Mouse (Mus musculus): ENCODE data around the gene Olfr346.

Gene Olfr346

DNA sequence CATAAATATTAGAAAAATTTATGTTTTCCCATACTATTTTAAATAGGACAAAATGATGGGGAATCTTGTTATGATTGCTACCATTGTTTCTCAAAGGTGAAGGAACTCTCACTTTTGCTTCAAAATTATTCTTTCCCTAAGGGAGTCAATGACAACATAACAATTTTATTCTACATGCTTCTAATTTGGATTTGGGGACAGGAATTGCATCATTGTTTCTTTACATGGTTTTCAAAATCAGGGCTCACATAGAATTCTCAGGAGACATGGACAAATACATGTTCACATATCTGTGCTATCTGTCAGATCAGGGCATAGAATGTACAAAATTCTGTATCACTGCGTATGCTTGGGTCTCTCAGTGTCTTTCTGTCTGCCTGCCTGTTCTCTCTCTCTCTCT is at the start of gene Olfr346:
TSS of gene Olfr346 (plus strand) at position 301 of the 400 bp plus-strand sequence.
- DNase-seq, result no peak

DNA sequence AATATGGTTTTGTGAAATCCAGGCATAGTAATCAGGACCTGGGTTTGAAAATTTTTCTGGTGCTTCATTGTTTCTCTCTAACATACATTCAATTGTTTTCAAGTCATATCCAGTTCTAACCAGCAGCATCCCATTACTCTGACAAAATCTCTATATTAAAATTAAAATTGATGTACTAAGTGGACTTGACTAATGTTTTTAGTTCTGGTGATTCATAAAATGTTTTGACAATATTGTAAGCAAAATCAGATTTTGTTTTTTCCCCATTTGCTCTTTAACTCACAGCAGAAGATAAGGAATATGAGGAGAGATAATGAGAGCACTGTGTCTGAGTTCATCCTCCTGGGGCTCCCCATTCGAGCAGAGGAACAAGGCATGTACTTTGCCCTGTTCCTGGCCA is 45.8 kb upstream of the Olfr346 start, which contains the start of gene Olfr345:
TSS of gene Olfr345 (plus strand) at position 301 of the 400 bp plus-strand sequence.
- no peak for DNase-seq

DNA sequence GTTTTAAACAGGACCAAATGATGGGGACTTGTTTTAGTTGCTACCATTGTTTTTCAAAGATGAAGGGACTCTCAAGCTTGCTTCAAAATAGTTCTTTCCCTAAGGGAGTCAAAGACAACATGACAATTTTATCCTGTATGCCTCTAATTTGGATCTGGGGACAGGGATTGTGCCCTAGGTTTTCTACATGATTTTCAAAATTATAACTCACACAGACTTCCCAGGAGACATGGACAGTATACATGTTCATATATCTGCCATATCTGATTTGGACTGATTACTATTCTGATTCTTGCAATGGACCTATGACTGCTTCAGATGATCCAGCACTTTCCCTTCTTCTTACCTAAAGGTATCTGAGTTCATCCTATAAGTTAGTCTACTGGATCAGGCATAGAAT is 46.0 kb downstream of the Olfr346 start, which contains the start of gene Olfr347:
TSS of gene Olfr347 (plus strand) at position 301 of the 400 bp plus-strand sequence.
- no peak for DNase-seq

DNA sequence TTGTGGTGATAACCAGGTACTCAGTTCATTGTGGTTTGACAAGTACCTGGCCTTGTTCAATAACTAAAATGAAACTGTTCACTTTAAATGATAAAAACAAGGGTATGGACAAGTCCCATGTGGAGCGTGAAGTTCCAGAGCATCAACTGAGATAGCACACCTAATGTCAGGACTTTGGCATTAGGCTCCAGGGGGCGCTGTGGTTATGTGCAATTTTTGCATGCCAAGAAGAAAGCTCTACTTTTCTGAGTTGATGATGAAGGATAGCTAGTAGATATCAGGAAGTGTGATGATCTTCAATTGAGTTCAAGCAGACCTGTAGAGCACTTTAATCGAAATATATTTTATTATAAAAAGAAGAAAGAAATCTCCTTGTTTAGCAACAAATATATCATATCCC is 50.6 kb downstream of the Olfr346 start:
- peak in 1 of 2 experiments; percentile 43 for DNase-seq
